Mouse (Mus musculus) cerebellum, adult 18-20 months (tissue): Measurements from ENCODE around the gene Olfr1040.
"Not testable (repeated sequence)": the region's sequence is repeated elsewhere in the genome, so short reads cannot be mapped to it uniquely, and the experiment has no call there.

Source experiments
- DNase-seq, 2 experiments: peaks; one replicate each; pipeline ENCODE4 v3.0.0; 2021

The Olfr1040 gene

GRCm38 (mm10) chr2:86146632-86147031 lies at the start of gene Olfr1040:
Gene Olfr1040 (minus strand): TSS chr2:86146732.
- no peak for DNase-seq

GRCm38 (mm10) chr2:86195863-86196262 lies 49.3 kb upstream of the Olfr1040 start:
- no peak for DNase-seq

GRCm38 (mm10) chr2:86185583-86185982 lies 39.1 kb upstream of the Olfr1040 start, which contains the start of gene Olfr52:
Gene Olfr52 (minus strand): TSS chr2:86185683.
- no peak for DNase-seq

GRCm38 (mm10) chr2:86179950-86180349 lies 33.4 kb upstream of the Olfr1040 start:
- no peak for DNase-seq

- DNase-seq, result no peak
Measured at GRCm38 (mm10) chr2:86177720-86178119, 31.2 kb upstream of the Olfr1040 start, which contains the start of gene Olfr1044. Gene Olfr1044 (minus strand): TSS chr2:86177820.

- DNase-seq, result not testable (repeated sequence)
Measured at GRCm38 (mm10) chr2:86175422-86175821, 28.9 kb upstream of the Olfr1040 start.

GRCm38 (mm10) chr2:86167422-86167821 lies 20.9 kb upstream of the Olfr1040 start, which contains the start of gene Olfr1043:
Gene Olfr1043 (minus strand): TSS chr2:86167522.
- DNase-seq, result no peak

GRCm38 (mm10) chr2:86161738-86162137 lies 15.2 kb upstream of the Olfr1040 start, which contains the start of gene Olfr1042:
Gene Olfr1042 (minus strand): TSS chr2:86161838.
- DNase-seq, result no peak

- DNase-seq, result no peak
Measured at GRCm38 (mm10) chr2:86135828-86136227, 10.7 kb downstream of the Olfr1040 start, which contains the start of gene Olfr1039. Gene Olfr1039 (minus strand): TSS chr2:86135928.
